Mouse (Mus musculus): ENCODE data around the gene Rspry1. TPM values are rescaled to one million over a fixed set of nuclear protein-coding genes. Genes with fewer than 3 reads are reported as not detected.

Rspry1 gene
- polyA plus RNA-seq, 1 experiment from 2014 or later: 22.6 TPM

DNA sequence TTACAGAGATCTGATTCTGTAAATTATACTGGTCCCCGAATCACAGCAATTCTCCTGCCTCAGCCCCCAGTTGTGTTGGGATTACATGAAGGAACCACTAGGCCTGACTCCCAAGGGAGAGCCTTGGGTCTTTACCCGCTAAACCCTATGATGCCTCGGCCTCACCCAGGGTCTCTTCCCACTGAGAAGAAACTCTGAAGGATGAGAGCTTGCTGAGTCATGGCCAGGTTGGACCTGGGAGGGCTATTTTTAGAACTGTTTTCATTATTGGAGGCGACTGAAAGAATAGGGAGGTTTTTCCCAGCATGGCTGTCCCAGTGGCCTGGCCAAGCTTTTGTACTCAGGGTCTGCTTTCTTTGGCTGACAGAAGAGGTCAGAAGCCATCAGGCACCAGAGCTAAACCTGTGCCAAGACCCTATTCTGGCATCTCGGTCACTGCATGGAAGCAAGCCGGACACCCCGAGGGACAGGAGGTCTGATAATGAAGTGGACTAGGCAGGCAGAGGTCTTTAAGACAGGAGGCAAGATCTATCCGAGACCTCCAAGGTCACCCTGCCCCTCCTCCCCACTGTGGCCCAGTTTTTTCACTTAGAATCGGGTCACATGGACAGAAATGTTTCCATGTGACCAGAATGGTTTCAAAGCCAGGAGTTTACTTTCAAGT, 105.1 kb downstream of the Rspry1 start:
- ATAC-seq (ENCODE audit: insufficient number of reproducible peaks, insufficient read depth, low FRiP score, low read depth): no peak
- no peak overlapping the region; the same call in 1 of the 2 replicates for H3K9ac ChIP-seq (ENCODE audit: low read length)
- H3K27me3 ChIP-seq (ENCODE audit: control insufficient read depth, insufficient read depth, low read length): no peaks in the 10 kb centered on the region
- H3K27ac ChIP-seq (replicated peaks in 1 of 2; ENCODE audit: control insufficient read depth in 1 of 2, insufficient read depth in 1 of 2, low read depth in 2 of 2, low read length in 2 of 2): 0 out of 4 replicates have a peak overlapping the region, but pooled peaks of 1 of the 2 experiments have one; percentile 3
- no peak overlapping the region for H3K4me2 ChIP-seq (ENCODE audit: low read length)
- no peak overlapping the region for H3K4me3 ChIP-seq (ENCODE audit: control insufficient read depth in 1 of 2, insufficient read depth in 1 of 2, low read depth in 1 of 2, low read length in 2 of 2)
- H3K36me3 ChIP-seq (ENCODE audit: control insufficient read depth, insufficient read depth, low read length): no peaks in the 10 kb centered on the region
- peaks cover 12 to 18% of the 10 kb centered on the region in 2 experiments for H3K4me1 ChIP-seq (ENCODE audit: control insufficient read depth in 2 of 2, insufficient read depth in 2 of 2, low read length in 2 of 2)
- 57% methylated on average over 9 of the region's 9 CpGs for WGBS
- H3K9me3 ChIP-seq (ENCODE audit: control insufficient read depth, low read length): no peaks in the 10 kb centered on the region

Other genes starting within 250 kb of the Rspry1 start
- 99.7 and 105 TPM in 2 replicates for gene Herpud1, start 215.5 kb upstream of the Rspry1 start, polyA plus RNA-seq (2014; fragmentation: Nextera tagmentation; extraction: Ambion mirVana)
- 0.19 and 0.35 TPM in 2 replicates for gene Nlrc5, start 167.6 kb upstream of the Rspry1 start, polyA plus RNA-seq (2014; fragmentation: Nextera tagmentation; extraction: Ambion mirVana)
- gene Cpne2, start 68.9 kb upstream of the Rspry1 start, polyA plus RNA-seq (2014; fragmentation: Nextera tagmentation; extraction: Ambion mirVana): 6.7 and 6.8 TPM in 2 replicates
- gene Fam192a, start 60 bp downstream of the Rspry1 start, polyA plus RNA-seq (2014; fragmentation: Nextera tagmentation; extraction: Ambion mirVana): 32.5 and 38.6 TPM in 2 replicates
- 54.1 and 60.8 TPM in 2 replicates for gene Arl2bp, start 64.7 kb downstream of the Rspry1 start, polyA plus RNA-seq (2014; fragmentation: Nextera tagmentation; extraction: Ambion mirVana)
- gene Pllp, start 94.3 kb downstream of the Rspry1 start, polyA plus RNA-seq (2014; fragmentation: Nextera tagmentation; extraction: Ambion mirVana): not detected in 2 replicates
- not detected in 2 replicates for gene Ccl22, start 143.7 kb downstream of the Rspry1 start, polyA plus RNA-seq (2014; fragmentation: Nextera tagmentation; extraction: Ambion mirVana)
- gene Cx3cl1, start 170.1 kb downstream of the Rspry1 start, polyA plus RNA-seq (2014; fragmentation: Nextera tagmentation; extraction: Ambion mirVana): 8.1 and 10.4 TPM in 2 replicates
- 0.45 TPM in 1 of 2 replicates, not detected in the other for gene Ccl17, start 208.5 kb downstream of the Rspry1 start, polyA plus RNA-seq (2014; fragmentation: Nextera tagmentation; extraction: Ambion mirVana)
- gene Coq9, start 236.4 kb downstream of the Rspry1 start, polyA plus RNA-seq (2014; fragmentation: Nextera tagmentation; extraction: Ambion mirVana): 175 and 181 TPM in 2 replicates
- 72.7 and 80.2 TPM in 2 replicates for gene Ciapin1, start 236.4 kb downstream of the Rspry1 start, polyA plus RNA-seq (2014; fragmentation: Nextera tagmentation; extraction: Ambion mirVana)